Mouse (Mus musculus) heart, embryonic 11.5 days (tissue): ENCODE data around the gene Rplp2. TPM values are rescaled to one million over a fixed set of nuclear protein-coding genes. Genes with fewer than 3 reads are reported as not detected.

ENCODE experiments used
- ATAC-seq: fragments of 200-750 bp; cut with Nextera tagmentation; replicated peaks from 2 replicates; pipeline ENCODE4 v1.8.0; 2017; ENCODE audit warnings: moderate library complexity; ENCODE audit not compliant: insufficient number of reproducible peaks, low FRiP score, low TSS enrichment
- H3K27ac ChIP-seq: fragments of 300-500 bp; sonication (generic); 2 replicates; pipeline ENCODE4 v1.5.1; 2014; ENCODE audit warnings: mild to moderate bottlenecking, low read depth, low read length
- H3K27me3 ChIP-seq: fragments of 300-500 bp; sonication (generic); 2 replicates; pipeline ENCODE4 v1.6.1; 2014; ENCODE audit warnings: mild to moderate bottlenecking, low read length, mixed read lengths; ENCODE audit not compliant: control insufficient read depth, insufficient read depth
- H3K36me3 ChIP-seq: fragments of 300-500 bp; sonication (generic); 2 replicates; pipeline ENCODE4 v1.6.1; 2014; ENCODE audit warnings: mild to moderate bottlenecking, low read length, moderate library complexity, mixed read lengths; ENCODE audit not compliant: control insufficient read depth, insufficient read depth
- H3K4me1 ChIP-seq: fragments of 300-500 bp; sonication (generic); 2 replicates; pipeline ENCODE4 v1.6.1; 2014; ENCODE audit warnings: low read length; ENCODE audit not compliant: control insufficient read depth, insufficient read depth
- H3K4me2 ChIP-seq: fragments of 300-500 bp; sonication (generic); 2 replicates; pipeline ENCODE4 v1.6.1; 2014; ENCODE audit warnings: mild to moderate bottlenecking, moderate library complexity
- H3K4me3 ChIP-seq: fragments of 300-500 bp; sonication (generic); 2 replicates; pipeline ENCODE4 v1.5.1; 2014; ENCODE audit warnings: low read depth, low read length
- H3K9ac ChIP-seq: fragments of 300-500 bp; sonication (generic); 2 replicates; pipeline ENCODE4 v1.6.1; 2014; ENCODE audit warnings: mild to moderate bottlenecking, low read depth, low read length, moderate library complexity
- H3K9me3 ChIP-seq: fragments of 300-500 bp; sonication (generic); replicated peaks from 2 replicates; pipeline ENCODE4 v1.6.1; 2016; ENCODE audit warnings: low read length; ENCODE audit not compliant: control insufficient read depth
- WGBS: fragments of 180-500 bp; shearing (Covaris S2); extraction: QIAGEN DNeasy Blood & Tissue Kit; methylation state at CpG from one replicate; pipeline ENCODE4 v1.1.7; 2014; ENCODE audit not compliant: insufficient replicate concordance; 5-methylcytosine and 5-hydroxymethylcytosine counted together
- polyA plus RNA-seq: library from polyadenylated mRNA; unstranded; fragments of >200 nt; fragmentation: Nextera tagmentation; extraction: Ambion mirVana; gene quantifications from 2 replicates; pipeline ENCODE4 v1.2.1, GENCODE M21; 2014

Gene Rplp2
- polyA plus RNA-seq, 1 experiment from 2014 or later = 1,016 TPM

DNA sequence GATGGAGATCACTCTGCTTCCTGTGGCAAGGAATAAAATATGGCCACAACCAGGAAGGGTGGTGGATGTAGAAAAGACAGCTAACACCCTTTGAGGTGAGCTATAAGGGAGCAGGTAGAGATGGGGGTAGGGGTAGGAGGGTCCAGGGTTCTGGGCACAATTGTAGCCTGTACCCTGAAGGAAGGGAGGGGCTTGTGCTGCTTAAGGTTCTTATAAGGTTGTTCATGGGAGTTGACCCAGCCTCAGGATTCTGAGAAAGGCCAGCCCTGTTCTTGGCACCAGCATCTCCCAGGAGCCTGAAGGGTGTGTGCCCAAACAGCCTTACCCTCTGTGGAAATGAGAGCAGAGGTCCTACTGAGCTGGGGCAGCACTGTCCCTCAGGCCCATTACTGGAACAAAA lies 4.8 kb downstream of the Rplp2 start:
- Histone ChIP-seq H3K9ac (no peak overlapping the region), H3K4me3 (no peak overlapping the region), H3K9me3 (no peaks in the 10 kb centered on the region), H3K4me2 (no peak overlapping the region), H3K27ac (no peak overlapping the region), H3K4me1 (peaks cover 22% of the 10 kb centered on the region), H3K36me3 (peaks cover 20% of the 10 kb centered on the region), H3K27me3 (no peaks in the 10 kb centered on the region)
- ATAC-seq = no peak

GRCm38 (mm10) chr7:141453636-141454035 lies 6.5 kb downstream of the Rplp2 start:
- H3K4me3 ChIP-seq = no peak overlapping the region
- H3K9ac ChIP-seq = no peak overlapping the region
- no peaks in the 10 kb centered on the region for H3K9me3 ChIP-seq
- 75% methylated on average over 2 of the region's 2 CpGs for WGBS
- H3K4me2 ChIP-seq = no peak overlapping the region
- H3K4me1 ChIP-seq = peaks cover 16% of the 10 kb centered on the region
- ATAC-seq = no peak
- H3K36me3 ChIP-seq = peaks cover 18% of the 10 kb centered on the region
- no peak overlapping the region for H3K27ac ChIP-seq
- H3K27me3 ChIP-seq = no peaks in the 10 kb centered on the region

DNA sequence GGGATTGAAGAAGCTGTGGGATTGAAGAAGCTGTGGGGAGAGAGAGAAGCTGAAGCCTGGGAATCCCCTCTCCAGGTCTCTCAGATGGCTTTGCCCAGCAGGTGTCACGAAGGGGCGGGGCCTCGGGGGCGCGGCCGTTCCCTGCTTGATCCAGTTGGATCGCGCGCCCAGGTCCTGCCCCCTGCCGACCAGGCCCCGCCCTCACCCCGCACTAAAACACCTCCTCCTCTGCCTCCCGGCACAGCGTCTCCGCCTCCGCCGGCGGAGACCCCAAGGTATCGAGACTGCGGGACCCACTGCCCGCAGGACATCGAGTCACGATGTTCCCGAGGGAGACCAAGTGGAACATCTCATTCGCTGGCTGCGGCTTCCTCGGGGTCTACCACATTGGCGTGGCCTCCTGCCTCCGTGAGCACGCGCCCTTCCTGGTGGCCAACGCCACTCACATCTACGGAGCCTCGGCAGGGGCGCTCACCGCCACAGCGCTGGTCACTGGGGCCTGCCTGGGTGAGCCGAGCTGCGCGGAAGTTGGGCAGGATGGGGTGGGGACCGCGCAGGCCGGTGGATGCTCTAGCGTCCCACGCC lies 7.9 kb downstream of the Rplp2 start, which contains the start of gene Pnpla2:
Pnpla2 (plus strand) TSS at position 232 of the 585 bp plus-strand sequence.
- Histone ChIP-seq H3K27me3 (0 out of 2 replicates have a peak, but pooled peaks cover 2% of the 10 kb centered on the region), H3K4me2 (peak within 1 kb of the TSS; percentile 84), H3K9ac (peak within 1 kb of the TSS; percentile 65), H3K4me3 (peak within 1 kb of the TSS; percentile 58), H3K36me3 (peaks cover 19% of the 10 kb centered on the region), H3K27ac (peak within 1 kb of the TSS; percentile 73), H3K9me3 (no peaks in the 10 kb centered on the region), H3K4me1 (peaks cover 14% of the 10 kb centered on the region; the same call in 1 of the 2 replicates)
- under 1% methylated on average over 43 of the region's 45 CpGs for WGBS
- ATAC-seq = peak; percentile 83

GRCm38 (mm10) chr7:141455610-141456314 lies 8.6 kb downstream of the Rplp2 start:
- Histone ChIP-seq H3K4me3 (peak overlapping the region; percentile 58), H3K9ac (peak overlapping the region; percentile 65), H3K27ac (peak overlapping the region; percentile 73), H3K4me2 (peak overlapping the region; percentile 84), H3K4me1 (peaks cover 15% of the 10 kb centered on the region; the same call in 1 of the 2 replicates), H3K27me3 (peaks cover 6% of the 10 kb centered on the region), H3K36me3 (peaks cover 16% of the 10 kb centered on the region), H3K9me3 (no peaks in the 10 kb centered on the region)
- 2% methylated on average over 23 of the region's 23 CpGs for WGBS
- peak; percentile 43 for ATAC-seq

GRCm38 (mm10) chr7:141456739-141457138 lies 9.6 kb downstream of the Rplp2 start:
- H3K27me3 ChIP-seq = peaks cover 15% of the 10 kb centered on the region
- no peaks in the 10 kb centered on the region for H3K9me3 ChIP-seq
- H3K9ac ChIP-seq = no peak overlapping the region
- H3K4me1 ChIP-seq = peaks cover 24% of the 10 kb centered on the region; the same call in 1 of the 2 replicates
- peaks cover 11% of the 10 kb centered on the region for H3K36me3 ChIP-seq
- ATAC-seq = no peak
- 0 out of 2 replicates have a peak overlapping the region, but pooled peaks have one; percentile 58 for H3K4me3 ChIP-seq
- peak overlapping the region; percentile 84; the same call in 1 of the 2 replicates for H3K4me2 ChIP-seq
- H3K27ac ChIP-seq = no peak overlapping the region
- WGBS = 84% methylated on average over 6 of the region's 6 CpGs

DNA sequence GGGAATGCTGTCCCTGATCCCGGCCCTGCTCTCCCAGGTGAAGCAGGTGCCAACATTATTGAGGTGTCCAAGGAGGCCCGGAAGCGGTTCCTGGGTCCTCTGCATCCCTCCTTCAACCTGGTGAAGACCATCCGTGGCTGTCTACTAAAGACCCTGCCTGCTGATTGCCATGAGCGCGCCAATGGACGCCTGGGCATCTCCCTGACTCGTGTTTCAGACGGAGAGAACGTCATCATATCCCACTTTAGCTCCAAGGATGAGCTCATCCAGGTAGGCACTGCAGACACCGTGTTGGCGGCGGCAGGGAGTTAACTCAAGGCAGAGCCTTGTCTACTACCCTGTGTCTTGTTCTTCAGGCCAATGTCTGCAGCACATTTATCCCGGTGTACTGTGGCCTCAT lies 10.1 kb downstream of the Rplp2 start:
- Histone ChIP-seq H3K9ac (no peak overlapping the region), H3K27me3 (peaks cover 20% of the 10 kb centered on the region), H3K4me3 (no peak overlapping the region), H3K4me2 (no peak overlapping the region), H3K27ac (no peak overlapping the region), H3K4me1 (peaks cover 25% of the 10 kb centered on the region; the same call in 1 of the 2 replicates), H3K36me3 (peaks cover 7% of the 10 kb centered on the region), H3K9me3 (no peaks in the 10 kb centered on the region)
- 89% methylated on average over 14 of the region's 14 CpGs for WGBS
- ATAC-seq = no peak

GRCm38 (mm10) chr7:141457986-141458660 lies 11.0 kb downstream of the Rplp2 start:
- peaks cover 28% of the 10 kb centered on the region for H3K4me1 ChIP-seq
- peaks cover 7% of the 10 kb centered on the region for H3K36me3 ChIP-seq
- H3K27ac ChIP-seq = no peak overlapping the region
- H3K4me3 ChIP-seq = no peak overlapping the region
- H3K9me3 ChIP-seq = no peaks in the 10 kb centered on the region
- no peak overlapping the region for H3K4me2 ChIP-seq
- H3K27me3 ChIP-seq = peaks cover 27% of the 10 kb centered on the region
- ATAC-seq = no peak
- H3K9ac ChIP-seq = no peak overlapping the region
- WGBS = 75% methylated on average over 15 of the region's 15 CpGs

DNA sequence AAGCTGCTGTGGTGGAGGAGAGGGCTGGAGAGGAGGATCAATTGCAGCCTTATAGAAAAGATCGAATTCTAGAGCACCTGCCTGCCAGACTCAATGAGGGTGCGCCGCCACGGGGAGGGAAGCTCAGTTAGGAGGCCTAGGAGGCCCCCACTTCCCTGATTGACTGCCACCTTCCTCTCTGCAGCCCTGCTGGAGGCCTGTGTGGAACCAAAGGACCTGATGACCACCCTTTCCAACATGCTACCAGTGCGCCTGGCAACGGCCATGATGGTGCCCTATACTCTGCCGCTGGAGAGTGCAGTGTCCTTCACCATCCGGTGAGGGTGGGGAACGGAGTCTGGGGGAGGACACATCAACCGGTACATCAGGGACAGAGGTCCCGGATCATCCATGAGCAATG lies 11.5 kb downstream of the Rplp2 start:
- H3K4me2 ChIP-seq = no peak overlapping the region
- H3K36me3 ChIP-seq = peaks cover 7% of the 10 kb centered on the region
- no peak overlapping the region for H3K9ac ChIP-seq
- ATAC-seq = no peak
- peaks cover 33% of the 10 kb centered on the region for H3K27me3 ChIP-seq
- peaks cover 32% of the 10 kb centered on the region for H3K4me1 ChIP-seq
- no peak overlapping the region for H3K27ac ChIP-seq
- H3K4me3 ChIP-seq = no peak overlapping the region
- 83% methylated on average over 11 of the region's 11 CpGs for WGBS
- no peaks in the 10 kb centered on the region for H3K9me3 ChIP-seq
